Mouse (Mus musculus): ENCODE measurements around the gene Gm20431. TPM values are rescaled to one million over a fixed set of nuclear protein-coding genes. Genes with fewer than 3 reads are reported as not detected.
A peak's percentile ranks its signal among the peaks of the same experiment; 100 is the strongest.

The Gm20431 gene
- total and polyA plus RNA-seq, 2 experiments from 2014 or later: 12.0 TPM; not detected in 1

DNA sequence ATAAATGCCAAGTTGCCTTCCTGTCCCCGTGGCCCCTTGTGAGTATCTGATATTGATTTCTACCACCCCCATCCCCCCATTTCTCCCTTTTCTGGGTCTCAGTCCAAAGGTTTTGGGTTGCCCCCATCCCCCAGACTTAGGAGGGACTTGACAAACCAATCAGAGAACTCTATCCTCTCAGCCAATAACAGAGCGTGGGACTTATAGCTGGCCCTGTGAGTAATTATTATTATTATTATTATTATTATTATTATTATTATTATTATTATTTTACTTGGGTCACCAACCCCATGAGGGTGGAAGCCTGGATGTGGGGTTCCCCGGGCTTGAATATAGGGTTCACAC lies 96.0 kb downstream of the Gm20431 start:
- no peak for DNase-seq (ENCODE audit: low spot score)
- WGBS: 89% methylated on average over 3 of the region's 3 CpGs
- TF ChIP-seq CTCF (IDR thresholded peaks at IDR 0.05): no peak
- Histone ChIP-seq H3K4me3 (ENCODE audit: low read depth, low read length) (no peak overlapping the region), H3K9me3 (ENCODE audit: low read length) (no peaks in the 10 kb centered on the region), H3K4me2 (ENCODE audit: low read depth, low read length, poor library complexity, severe bottlenecking) (no peak overlapping the region), H3K4me1 (ENCODE audit: insufficient read depth, low read length) (no peaks in the 10 kb centered on the region; the same call in 1 of the 2 replicates), H3K36me3 (ENCODE audit: insufficient read depth, low read length) (no peaks in the 10 kb centered on the region), H3K27ac (ENCODE audit: low read depth, low read length) (no peak overlapping the region), H3K27me3 (ENCODE audit: insufficient read depth, low read length) (no peaks in the 10 kb centered on the region), H3K9ac (replicated peaks; ENCODE audit: low read length, poor library complexity, severe bottlenecking) (no peak overlapping the region)
- ATAC-seq (ENCODE audit: low FRiP score): no peak

- DNase-seq (ENCODE audit: low spot score) (no peak), ATAC-seq (ENCODE audit: low FRiP score) (no peak)
- Histone ChIP-seq H3K9ac (replicated peaks; ENCODE audit: low read length, poor library complexity, severe bottlenecking) (no peak overlapping the region), H3K9me3 (ENCODE audit: low read length) (no peaks in the 10 kb centered on the region), H3K4me2 (ENCODE audit: low read depth, low read length, poor library complexity, severe bottlenecking) (no peak overlapping the region), H3K27me3 (ENCODE audit: insufficient read depth, low read length) (no peaks in the 10 kb centered on the region), H3K36me3 (ENCODE audit: insufficient read depth, low read length) (no peaks in the 10 kb centered on the region), H3K4me1 (ENCODE audit: insufficient read depth, low read length) (no peaks in the 10 kb centered on the region; the same call in 1 of the 2 replicates), H3K27ac (ENCODE audit: low read depth, low read length) (no peak overlapping the region), H3K4me3 (ENCODE audit: low read depth, low read length) (no peak overlapping the region)
- no peak for TF ChIP-seq CTCF (IDR thresholded peaks at IDR 0.05)
- WGBS: 88% methylated on average over 13 of the region's 13 CpGs
Observed at GRCm38 (mm10) chr2:167564551-167565311, 96.6 kb downstream of the Gm20431 start.

DNA sequence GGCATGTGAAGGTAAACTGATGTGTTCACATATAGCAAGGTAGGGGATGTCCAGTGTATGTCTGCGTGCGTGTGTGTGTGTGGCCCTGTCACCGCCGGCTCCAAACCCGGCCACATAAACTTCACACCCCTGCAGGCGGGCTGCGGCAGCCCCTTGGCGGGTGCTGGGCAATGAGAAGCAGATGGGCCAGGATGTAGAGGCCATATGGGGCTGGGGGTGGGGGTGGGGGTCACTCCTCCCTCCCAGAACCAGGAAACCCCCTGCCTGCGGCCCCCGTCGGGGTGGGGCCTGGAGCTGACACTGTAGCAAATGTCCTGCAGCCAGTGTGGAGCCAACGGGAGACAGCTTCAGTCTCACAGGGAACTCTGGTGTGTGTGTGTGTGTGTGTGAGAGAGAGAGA lies 97.6 kb downstream of the Gm20431 start:
- no peak overlapping the region for H3K27ac ChIP-seq (ENCODE audit: low read depth, low read length)
- H3K4me1 ChIP-seq (ENCODE audit: insufficient read depth, low read length): peaks cover 5% of the 10 kb centered on the region; the same call in 1 of the 2 replicates
- DNase-seq (ENCODE audit: low spot score) (no peak), ATAC-seq (ENCODE audit: low FRiP score) (no peak)
- no peaks in the 10 kb centered on the region for H3K27me3 ChIP-seq (ENCODE audit: insufficient read depth, low read length)
- 48% methylated on average over 12 of the region's 12 CpGs for WGBS
- no peak for TF ChIP-seq CTCF (IDR thresholded peaks at IDR 0.05)
- no peak overlapping the region for H3K4me3 ChIP-seq (ENCODE audit: low read depth, low read length)
- H3K4me2 ChIP-seq (ENCODE audit: low read depth, low read length, poor library complexity, severe bottlenecking): no peak overlapping the region
- no peaks in the 10 kb centered on the region for H3K9me3 ChIP-seq (ENCODE audit: low read length)
- H3K36me3 ChIP-seq (ENCODE audit: insufficient read depth, low read length): no peaks in the 10 kb centered on the region
- H3K9ac ChIP-seq (replicated peaks; ENCODE audit: low read length, poor library complexity, severe bottlenecking): no peak overlapping the region

GRCm38 (mm10) chr2:167563035-167563434 lies 98.3 kb downstream of the Gm20431 start:
- no peak for ATAC-seq (ENCODE audit: low FRiP score)
- Histone ChIP-seq H3K27me3 (ENCODE audit: insufficient read depth, low read length) (no peaks in the 10 kb centered on the region), H3K27ac (ENCODE audit: low read depth, low read length) (no peak overlapping the region), H3K4me3 (ENCODE audit: low read depth, low read length) (no peak overlapping the region), H3K4me1 (ENCODE audit: insufficient read depth, low read length) (peaks cover 5% of the 10 kb centered on the region; the same call in 1 of the 2 replicates), H3K36me3 (ENCODE audit: insufficient read depth, low read length) (no peaks in the 10 kb centered on the region), H3K4me2 (ENCODE audit: low read depth, low read length, poor library complexity, severe bottlenecking) (no peak overlapping the region), H3K9ac (replicated peaks; ENCODE audit: low read length, poor library complexity, severe bottlenecking) (no peak overlapping the region), H3K9me3 (ENCODE audit: low read length) (no peaks in the 10 kb centered on the region)
- WGBS: 86% methylated on average over 5 of the region's 5 CpGs
- no peak for TF ChIP-seq CTCF (IDR thresholded peaks at IDR 0.05)
- DNase-seq (ENCODE audit: low spot score): no peak

- H3K4me3 ChIP-seq (ENCODE audit: low read depth, low read length): no peak overlapping the region
- DNase-seq (ENCODE audit: low spot score) (peak; percentile 58), ATAC-seq (ENCODE audit: low FRiP score) (no peak)
- peaks cover 5% of the 10 kb centered on the region; the same call in 1 of the 2 replicates for H3K4me1 ChIP-seq (ENCODE audit: insufficient read depth, low read length)
- no peak overlapping the region for H3K9ac ChIP-seq (replicated peaks; ENCODE audit: low read length, poor library complexity, severe bottlenecking)
- H3K27ac ChIP-seq (ENCODE audit: low read depth, low read length): no peak overlapping the region
- no peak for TF ChIP-seq CTCF (IDR thresholded peaks at IDR 0.05)
- no peak overlapping the region for H3K4me2 ChIP-seq (ENCODE audit: low read depth, low read length, poor library complexity, severe bottlenecking)
- no peaks in the 10 kb centered on the region for H3K9me3 ChIP-seq (ENCODE audit: low read length)
- no peaks in the 10 kb centered on the region for H3K27me3 ChIP-seq (ENCODE audit: insufficient read depth, low read length)
- 41% methylated on average over 8 of the region's 8 CpGs for WGBS
- H3K36me3 ChIP-seq (ENCODE audit: insufficient read depth, low read length): no peaks in the 10 kb centered on the region
Observed at GRCm38 (mm10) chr2:167562101-167562500, 99.2 kb downstream of the Gm20431 start.

DNA sequence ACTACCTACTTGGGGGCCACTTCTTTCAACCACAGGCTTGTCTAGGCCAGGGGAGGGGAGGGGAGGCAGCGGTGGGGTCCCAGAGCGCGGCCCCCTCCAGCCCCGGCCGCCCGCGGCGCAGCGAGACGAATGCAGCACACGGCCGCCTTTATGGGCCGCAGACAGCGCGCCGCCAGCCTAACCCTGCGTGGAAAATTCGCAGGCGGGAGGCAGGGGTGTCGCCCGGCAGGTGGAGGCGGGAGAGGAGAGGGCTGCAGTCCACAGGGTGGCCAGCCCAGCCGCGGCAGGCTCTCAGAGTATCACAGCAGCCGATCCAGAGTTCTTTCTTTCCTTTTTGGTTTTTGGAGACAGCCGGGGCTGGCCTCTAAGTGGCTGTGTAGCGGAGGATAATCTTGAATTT lies 101.9 kb downstream of the Gm20431 start:
- H3K9me3 ChIP-seq (ENCODE audit: low read length): no peaks in the 10 kb centered on the region
- no peak overlapping the region for H3K27ac ChIP-seq (ENCODE audit: low read depth, low read length)
- peak overlapping the region; percentile 51 for H3K4me2 ChIP-seq (ENCODE audit: low read depth, low read length, poor library complexity, severe bottlenecking)
- no peaks in the 10 kb centered on the region for H3K36me3 ChIP-seq (ENCODE audit: insufficient read depth, low read length)
- WGBS: 20% methylated on average over 26 of the region's 27 CpGs
- DNase-seq (ENCODE audit: low spot score) (no peak), ATAC-seq (ENCODE audit: low FRiP score) (0 out of 2 replicates have a peak, but pooled peaks have one; percentile 31)
- no peak for TF ChIP-seq CTCF (IDR thresholded peaks at IDR 0.05)
- peaks cover 5% of the 10 kb centered on the region; the same call in 1 of the 2 replicates for H3K4me1 ChIP-seq (ENCODE audit: insufficient read depth, low read length)
- H3K9ac ChIP-seq (replicated peaks; ENCODE audit: low read length, poor library complexity, severe bottlenecking): peak overlapping the region; percentile 39
- no peaks in the 10 kb centered on the region for H3K27me3 ChIP-seq (ENCODE audit: insufficient read depth, low read length)
- peak overlapping the region; percentile 18; the same call in 1 of the 2 replicates for H3K4me3 ChIP-seq (ENCODE audit: low read depth, low read length)

Small RNAs within 50 kb of the gene (microRNA-seq; reads per million reads assigned to microRNA genes)
- gene Gm22355 (ENCODE audit: borderline number of aligned reads): not detected

Other genes with a start within 250 kb of the Gm20431 start
- 30.6 and 36.2 TPM in 2 replicates for gene Slc9a8, start 239.8 kb downstream of the Gm20431 start, total RNA-seq (2014; rRNA removed)
- 17.9 TPM in 2 replicates for gene Slc9a8, start 239.8 kb downstream of the Gm20431 start, polyA plus RNA-seq (2015; fragmentation: Nextera tagmentation; extraction: Ambion mirVana)
- gene Rnf114, start 168.9 kb downstream of the Gm20431 start, total RNA-seq (2014; rRNA removed): 78.2 and 83.4 TPM in 2 replicates
- gene Rnf114, start 168.9 kb downstream of the Gm20431 start, polyA plus RNA-seq (2015; fragmentation: Nextera tagmentation; extraction: Ambion mirVana): 84.2 and 84.9 TPM in 2 replicates
- gene Spata2, start 168.6 kb downstream of the Gm20431 start, total RNA-seq (2014; rRNA removed): 39.2 and 41.5 TPM in 2 replicates
- 27.6 and 29.9 TPM in 2 replicates for gene Spata2, start 168.6 kb downstream of the Gm20431 start, polyA plus RNA-seq (2015; fragmentation: Nextera tagmentation; extraction: Ambion mirVana)
- gene Snai1, start 123.3 kb downstream of the Gm20431 start, total RNA-seq (2014; rRNA removed): 0.28 and 0.71 TPM in 2 replicates
- gene Snai1, start 123.3 kb downstream of the Gm20431 start, polyA plus RNA-seq (2015; fragmentation: Nextera tagmentation; extraction: Ambion mirVana): 3.8 and 5.1 TPM in 2 replicates
- 191 and 233 TPM in 2 replicates for gene Ube2v1, start 29.4 kb downstream of the Gm20431 start, total RNA-seq (2014; rRNA removed)
- 402 and 414 TPM in 2 replicates for gene Ube2v1, start 29.4 kb downstream of the Gm20431 start, polyA plus RNA-seq (2015; fragmentation: Nextera tagmentation; extraction: Ambion mirVana)
- 5.8 and 8.0 TPM in 2 replicates for gene Cebpb, start 27.4 kb upstream of the Gm20431 start, total RNA-seq (2014; rRNA removed)
- 4.4 and 5.4 TPM in 2 replicates for gene Cebpb, start 27.4 kb upstream of the Gm20431 start, polyA plus RNA-seq (2015; fragmentation: Nextera tagmentation; extraction: Ambion mirVana)
- 45.5 and 65.9 TPM in 2 replicates for gene Tmem189, start 28.3 kb upstream of the Gm20431 start, total RNA-seq (2014; rRNA removed)
- gene Tmem189, start 28.3 kb upstream of the Gm20431 start, polyA plus RNA-seq (2015; fragmentation: Nextera tagmentation; extraction: Ambion mirVana): 33.5 and 35.3 TPM in 2 replicates

Data from midbrain, postnatal 0 days (tissue).